Mouse (Mus musculus) adrenal gland, postnatal 25 days (tissue): ENCODE data around the gene Alkbh3. TPM values are rescaled to one million over a fixed set of nuclear protein-coding genes. Genes with fewer than 3 reads are reported as not detected.
A peak's percentile ranks its signal among the peaks of the same experiment; 100 is the strongest.

Experiments
- DNase-seq: peaks from one replicate; pipeline ENCODE4 v3.0.0; 2021; ENCODE audit warnings: mixed read lengths
- long read RNA-seq: library from polyadenylated mRNA; stranded (forward); transcript quantifications from one replicate; pipeline ENCODE4 v2.0.0, GENCODE M21; 2021
- total RNA-seq: library from RNA; stranded (reverse); gene quantifications from 2 replicates; pipeline ENCODE4 v1.2.3, GENCODE M21; 2021

Gene Alkbh3
- 48.2 and 56.0 TPM in 2 replicates for total RNA-seq
- long read RNA-seq, transcript Alkbh3-201 (10 exons, 1,228 nt), result major isoform, 23 of 51 reads
- long read RNA-seq, partial matches to known transcripts, result 1 of 51 reads
- long read RNA-seq, other reads (novel, unspliced or antisense), result 27 of 51 reads

DNA sequence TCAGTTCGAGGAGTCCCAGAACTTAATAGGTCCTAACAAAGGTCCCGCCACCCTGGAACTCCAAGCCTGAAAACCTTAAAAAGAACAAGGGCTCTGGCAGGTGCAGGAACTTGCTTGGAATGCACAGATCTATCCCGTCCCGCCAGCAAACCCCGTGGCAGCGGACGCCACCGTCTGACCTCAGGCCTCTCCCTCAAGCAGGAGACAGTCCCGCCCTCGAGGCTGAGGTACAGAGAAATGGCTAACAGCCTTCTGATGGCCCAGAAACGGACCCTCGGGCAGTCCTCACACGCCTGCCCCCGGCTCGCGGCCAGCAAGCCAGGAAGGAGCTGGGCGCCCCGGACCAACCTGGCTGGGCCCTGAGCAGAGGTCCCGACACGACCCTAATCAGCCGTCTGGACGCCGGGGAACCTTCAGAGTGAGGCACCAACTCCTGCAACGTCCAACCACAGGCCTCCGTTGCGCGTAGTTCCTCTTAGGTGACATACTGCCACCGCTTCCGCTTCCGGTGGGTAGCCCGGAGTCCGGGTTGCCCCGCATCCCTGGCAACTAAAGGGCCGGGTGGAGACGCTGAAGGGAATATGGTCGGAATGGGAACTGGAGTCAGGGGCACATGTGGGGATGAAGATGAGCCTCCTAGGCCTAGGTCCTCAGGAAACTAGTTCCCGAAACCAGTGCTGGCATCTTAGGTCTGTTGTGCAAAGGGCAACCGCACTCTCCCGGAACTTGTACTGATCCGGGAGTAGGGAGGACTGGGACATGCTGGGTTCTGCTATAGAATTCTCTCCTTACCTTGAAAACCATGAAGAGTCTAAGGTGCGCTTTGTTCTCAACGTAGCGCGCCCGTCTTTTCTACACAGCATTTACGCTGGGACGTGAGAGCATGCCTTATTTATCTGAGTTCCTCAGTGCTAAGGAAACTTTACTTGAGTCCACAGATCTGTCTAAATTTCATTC is at the start of gene Alkbh3:
Alkbh3 (minus strand) TSS at position 473 of the 957 bp plus-strand sequence.
- peak; percentile 91 for DNase-seq

DNA sequence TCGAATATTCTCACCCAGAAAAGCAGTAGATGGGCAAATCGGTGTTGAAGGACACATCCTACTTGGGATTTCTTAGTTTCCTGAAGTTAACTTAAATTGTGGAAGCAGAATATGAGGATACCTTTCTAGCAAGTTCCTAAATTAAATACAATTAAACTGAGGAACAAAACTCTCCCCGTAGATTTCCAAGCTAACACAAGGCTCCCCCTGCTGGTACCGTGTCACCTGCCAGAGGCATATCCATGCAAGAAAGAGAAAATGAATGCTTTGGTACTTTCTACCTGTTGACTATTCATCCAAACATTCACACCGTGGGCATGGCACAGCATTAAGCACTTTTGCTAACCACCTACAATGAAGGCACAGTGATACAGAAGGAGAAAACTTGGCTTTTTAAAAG is 48.9 kb upstream of the Alkbh3 start:
- DNase-seq, result peak; percentile 43

DNA sequence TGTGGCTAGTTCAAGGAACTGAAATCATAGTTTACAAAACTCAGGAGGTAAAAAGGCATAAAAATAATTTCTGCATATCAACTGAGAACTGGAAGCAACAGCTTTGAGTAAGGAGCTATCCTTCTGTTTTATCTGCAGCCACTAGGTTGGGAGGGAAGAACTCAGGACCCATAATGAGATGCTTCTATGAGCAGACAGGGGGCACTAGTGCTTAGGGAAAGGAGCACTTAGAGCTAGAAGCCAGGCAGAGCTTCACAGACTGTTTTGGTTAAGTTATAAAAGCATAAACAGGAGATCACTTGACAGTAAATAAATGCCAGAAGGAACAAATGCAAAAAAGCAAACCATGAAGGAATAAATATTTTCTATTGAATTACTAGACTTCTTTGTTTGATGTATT is 44.2 kb upstream of the Alkbh3 start:
- DNase-seq, result no peak

DNA sequence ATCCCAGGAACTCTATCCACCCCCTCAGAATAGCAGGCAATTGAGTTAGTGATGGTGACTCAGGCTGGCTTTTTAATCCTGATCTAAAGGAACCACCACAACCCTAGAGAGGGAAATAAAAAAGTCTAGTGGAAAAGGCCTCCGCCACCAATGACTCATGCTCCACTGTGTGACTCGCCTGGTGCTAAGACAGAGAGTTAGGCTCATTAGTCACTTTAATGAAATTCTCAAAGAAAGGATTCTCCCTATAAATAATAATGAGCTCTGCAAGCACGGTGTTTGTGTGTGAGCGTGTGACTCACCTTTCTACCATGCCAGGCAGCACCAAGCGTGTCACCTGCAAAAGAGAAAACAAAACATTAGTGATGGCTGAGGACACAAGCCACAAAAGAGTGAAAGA is 41.3 kb upstream of the Alkbh3 start:
- peak; percentile 44 for DNase-seq

DNA sequence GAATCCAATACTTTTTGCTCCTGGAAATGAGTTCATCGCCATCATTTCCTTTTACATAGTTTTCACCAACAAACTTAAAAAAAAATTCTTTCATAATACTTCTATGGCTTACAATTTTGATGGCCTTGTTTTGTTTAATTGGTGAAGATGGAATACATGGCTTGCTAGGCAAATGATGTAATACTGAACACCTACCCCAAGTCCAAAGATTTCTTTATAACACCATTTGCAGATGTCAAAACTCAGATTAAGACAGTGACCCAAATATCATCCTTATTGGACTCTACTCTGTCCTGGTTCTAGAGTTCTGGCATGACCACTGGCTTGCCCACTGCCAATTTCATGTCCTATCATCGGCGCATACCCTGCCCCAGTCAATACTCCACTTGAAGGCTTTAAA is 40.3 kb upstream of the Alkbh3 start:
- DNase-seq, result no peak

DNA sequence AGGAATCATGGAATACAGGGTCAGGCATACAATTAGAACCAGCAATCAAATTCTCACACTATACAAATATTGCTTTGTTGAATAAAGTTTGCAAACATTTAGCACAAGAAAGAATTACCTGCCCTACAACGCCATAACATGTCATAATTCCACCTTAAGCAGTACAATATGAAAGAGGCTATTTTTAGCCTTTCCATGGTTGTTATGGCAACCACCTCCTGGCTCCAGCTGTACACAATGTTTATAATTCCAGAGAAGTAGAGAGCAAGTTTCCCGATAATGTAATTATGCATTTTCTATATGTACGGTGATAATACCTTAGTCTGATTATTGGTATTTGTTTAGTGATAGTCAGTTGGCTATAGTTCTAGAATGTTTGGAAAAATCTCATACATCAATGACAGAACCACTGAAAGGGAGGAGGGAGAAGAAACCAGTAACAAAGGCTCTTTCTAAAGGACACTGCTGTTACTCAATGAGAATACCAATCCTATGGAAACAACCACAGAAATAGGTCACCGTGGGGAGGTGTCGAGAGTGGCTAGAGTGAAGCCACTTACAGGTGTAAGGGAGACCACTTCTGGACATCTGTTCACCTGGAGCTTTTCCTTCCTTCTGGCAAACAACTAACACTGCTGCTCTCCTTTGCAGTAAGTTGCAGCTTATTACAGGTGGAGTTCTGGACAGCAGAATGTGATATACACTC is 39.0 kb upstream of the Alkbh3 start:
- DNase-seq, result no peak

DNA sequence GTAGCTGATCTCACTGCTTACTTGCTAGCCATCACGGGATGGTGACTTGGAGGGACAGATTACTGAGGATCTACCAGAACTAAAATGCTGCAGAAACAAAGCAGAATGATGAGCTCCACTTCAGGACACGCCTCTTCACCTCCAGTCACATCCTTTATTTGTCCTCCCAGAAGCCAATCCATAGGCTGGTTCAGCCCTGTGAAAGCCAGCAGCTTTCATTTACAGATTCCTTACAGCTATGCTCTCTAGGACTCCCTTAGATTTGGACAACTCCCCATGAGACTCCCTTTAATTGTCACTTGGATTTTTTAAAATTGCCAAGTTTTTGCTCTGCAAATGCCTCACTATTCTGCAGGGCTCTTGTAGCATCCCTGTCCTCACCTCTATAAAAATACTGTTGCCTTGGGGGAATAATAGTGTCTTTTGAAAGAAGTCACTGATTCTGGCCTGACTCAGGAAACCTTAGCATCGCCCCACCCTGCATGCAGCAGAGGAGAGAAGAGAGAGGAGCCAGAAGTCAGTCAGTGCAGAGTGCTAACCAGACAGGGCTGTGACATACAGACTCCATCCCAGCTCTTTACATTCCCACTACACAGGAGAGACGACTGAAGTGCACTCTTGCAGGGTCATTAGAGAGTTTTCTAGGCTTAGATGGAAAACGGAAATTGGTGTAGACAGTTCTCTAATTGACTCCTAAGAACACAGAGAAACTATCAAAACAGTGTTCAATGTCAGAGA is 38.3 kb upstream of the Alkbh3 start:
- no peak for DNase-seq

DNA sequence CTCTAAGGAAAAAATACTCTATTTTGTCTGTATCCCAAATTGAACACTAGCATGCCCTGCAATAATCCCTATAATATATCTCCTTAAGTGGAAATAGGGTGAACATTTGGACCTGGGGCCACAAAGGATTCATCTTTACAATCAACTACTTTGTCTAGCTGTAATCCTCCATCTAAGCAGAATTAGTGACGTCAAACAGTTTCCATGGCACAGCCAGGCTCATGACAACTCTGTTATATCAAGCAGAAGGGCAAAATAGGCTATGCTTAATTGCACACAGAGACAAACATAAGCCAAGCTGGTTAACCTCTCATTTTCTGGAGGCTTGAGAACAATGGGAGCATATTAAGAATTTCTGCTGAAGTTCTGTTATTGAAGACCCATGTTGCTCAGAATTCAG is 37.7 kb upstream of the Alkbh3 start:
- DNase-seq, result no peak

DNA sequence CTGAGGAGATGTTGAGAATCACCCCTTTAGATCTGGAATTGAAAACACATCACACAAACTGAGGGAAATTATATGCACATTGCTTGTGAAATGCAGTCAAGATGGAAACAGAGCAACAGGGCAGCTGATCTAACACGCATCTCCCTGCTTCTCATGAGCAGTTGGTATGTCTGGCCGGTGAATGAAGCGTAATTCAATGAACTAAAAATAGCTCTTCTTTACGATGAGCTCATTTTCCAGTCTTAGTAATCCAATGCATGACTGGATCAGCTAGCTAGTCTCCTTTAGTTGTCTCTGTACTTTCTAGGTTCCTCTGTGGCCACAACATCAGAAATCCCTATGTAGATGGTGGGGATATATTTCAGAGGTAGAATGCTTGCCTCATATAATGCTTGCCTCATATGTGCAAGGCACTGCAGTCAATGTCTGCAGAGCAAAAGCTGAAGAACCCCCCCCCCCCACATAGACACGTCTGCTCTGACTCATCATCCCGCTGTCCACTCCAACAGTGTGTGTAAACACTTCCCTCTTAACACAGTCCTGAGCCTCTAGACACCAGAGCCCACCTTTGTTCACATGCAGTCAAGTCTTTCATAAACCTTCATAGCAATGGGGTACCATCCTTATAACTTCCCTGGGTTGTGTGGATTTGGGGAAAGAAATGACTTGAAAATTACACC is 34.9 kb upstream of the Alkbh3 start:
- DNase-seq, result no peak

DNA sequence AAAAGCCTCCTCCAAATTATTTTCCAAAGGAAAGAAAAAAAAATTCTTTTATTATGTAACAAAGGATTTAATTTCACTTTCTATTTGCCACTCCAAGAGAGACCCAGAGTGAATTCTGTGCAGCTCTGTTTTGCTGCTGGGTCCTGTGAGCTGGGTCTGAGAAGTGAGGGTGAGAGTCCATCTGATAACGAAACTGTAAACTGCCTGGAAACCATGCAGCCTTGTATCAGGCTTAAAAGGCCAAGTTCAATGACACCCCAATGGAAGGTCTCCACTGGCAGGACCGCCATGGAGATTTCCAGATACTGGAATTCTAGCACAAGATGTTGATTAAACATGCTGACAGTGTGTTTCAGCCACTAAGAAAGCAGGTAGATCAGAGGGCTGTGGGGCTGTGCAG is 33.6 kb upstream of the Alkbh3 start:
- no peak for DNase-seq

DNA sequence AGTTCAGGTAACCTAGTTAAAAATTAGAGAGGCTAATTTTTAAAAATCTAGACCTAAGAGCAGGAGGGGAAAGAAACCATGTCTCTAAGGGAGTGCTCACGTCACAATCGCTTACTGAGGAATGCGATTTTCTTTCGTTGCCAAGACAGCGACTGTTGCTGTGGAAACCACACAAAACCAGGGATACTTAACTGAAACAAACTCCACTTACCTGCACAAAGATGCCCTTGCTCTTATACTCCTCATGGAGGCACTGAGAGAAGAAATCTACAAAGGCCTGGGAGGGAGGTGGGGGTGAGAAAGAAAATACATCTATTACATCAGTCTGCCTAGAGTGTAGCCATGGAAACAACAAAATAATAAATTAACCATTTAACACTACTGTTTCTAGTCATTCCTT is 33.1 kb upstream of the Alkbh3 start:
- no peak for DNase-seq

DNA sequence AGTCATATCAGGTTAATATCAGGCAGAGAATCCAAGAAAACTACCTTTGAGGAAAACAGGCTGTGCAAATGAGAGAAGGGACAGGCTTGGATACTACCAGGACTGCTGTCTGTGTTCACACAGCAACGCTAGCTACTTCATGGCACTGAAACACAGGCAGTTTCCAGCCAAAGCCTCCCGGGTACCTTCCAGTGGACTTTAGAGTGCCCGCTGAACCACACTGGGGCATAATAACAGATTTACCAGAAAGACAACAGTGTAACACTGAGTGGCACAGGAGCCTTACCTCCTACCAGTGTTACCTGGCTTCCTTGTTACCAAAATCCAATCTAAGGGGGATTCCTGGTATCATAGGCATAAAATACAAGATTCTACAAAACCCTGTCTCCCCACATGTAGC is 31.9 kb upstream of the Alkbh3 start:
- DNase-seq, result no peak

DNA sequence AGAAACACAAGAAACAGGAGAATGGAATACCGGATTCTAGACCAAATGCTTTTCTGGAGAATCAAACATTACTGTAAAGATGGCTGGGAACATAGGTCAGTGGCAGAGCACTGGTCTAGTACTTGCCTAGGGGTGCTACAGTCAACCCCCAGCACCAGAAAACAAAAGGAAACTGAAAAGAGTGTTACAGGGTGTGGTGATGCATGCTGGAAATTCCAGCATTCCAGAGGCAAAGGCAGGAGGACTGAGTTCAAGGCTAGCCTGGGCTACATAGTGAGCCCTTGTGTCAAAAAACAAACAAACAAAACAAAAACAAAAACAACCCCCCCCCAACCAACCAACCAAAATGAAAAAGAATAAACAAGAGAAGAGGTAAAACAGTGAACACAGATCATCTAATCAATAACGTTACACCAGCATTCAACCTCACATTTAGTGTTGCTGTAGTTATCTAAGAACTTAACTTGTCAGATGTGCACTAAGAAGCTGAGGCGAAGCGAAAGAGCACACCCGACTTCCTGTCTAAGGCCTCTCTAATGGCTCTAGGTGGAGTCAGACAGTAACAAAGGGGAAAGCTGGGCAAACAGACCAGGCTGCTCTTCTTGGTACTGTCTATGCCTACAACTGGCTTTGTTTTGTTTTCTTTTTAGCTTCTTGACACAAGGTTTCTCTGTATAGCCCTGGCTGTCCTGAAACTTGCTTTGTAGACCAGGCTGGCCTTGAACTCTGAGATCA is 30.0 kb upstream of the Alkbh3 start:
- no peak for DNase-seq

DNA sequence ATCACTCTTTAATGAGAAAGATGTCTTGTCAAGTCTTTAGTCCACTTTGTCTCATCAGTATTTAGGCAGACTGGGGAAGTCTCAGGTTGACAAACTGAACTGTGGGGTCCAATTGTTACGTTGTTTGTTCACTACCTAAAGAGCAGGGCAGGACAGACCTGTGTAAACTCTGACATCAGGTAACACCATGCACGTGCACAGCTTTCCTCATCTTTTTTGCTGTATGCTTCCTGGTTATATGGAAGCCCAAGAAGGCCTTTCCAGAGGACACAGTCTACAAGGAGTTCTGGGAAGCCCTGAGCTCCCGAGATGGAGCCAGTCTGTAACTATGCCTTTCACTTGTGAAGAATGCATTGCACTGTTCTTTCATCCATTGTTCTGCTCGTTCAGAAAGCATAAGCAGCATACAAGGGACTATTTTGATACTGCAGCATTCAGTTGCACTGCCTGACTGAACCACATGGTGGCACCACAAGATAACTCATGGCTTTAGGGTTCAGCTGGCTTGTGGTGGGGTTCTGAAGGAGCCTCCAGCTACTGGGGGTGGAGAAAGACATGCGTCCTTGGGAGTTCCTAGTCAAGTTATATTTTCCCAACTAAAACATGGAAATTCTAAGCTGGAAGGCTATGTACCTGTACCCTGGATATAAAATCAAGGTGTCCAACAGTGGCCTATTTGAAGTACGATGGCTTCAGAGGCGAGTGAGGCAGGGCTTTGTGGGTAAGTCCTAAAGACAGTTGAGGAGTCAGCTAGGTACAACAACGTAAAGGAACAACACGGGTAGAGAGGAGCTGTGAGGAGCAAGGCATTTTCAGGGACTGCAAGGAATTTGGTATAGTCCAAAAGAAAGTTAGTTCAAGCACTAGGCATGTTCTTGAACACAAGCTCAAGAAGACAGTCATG is 25.1 kb upstream of the Alkbh3 start:
- peak; percentile 59 for DNase-seq

DNA sequence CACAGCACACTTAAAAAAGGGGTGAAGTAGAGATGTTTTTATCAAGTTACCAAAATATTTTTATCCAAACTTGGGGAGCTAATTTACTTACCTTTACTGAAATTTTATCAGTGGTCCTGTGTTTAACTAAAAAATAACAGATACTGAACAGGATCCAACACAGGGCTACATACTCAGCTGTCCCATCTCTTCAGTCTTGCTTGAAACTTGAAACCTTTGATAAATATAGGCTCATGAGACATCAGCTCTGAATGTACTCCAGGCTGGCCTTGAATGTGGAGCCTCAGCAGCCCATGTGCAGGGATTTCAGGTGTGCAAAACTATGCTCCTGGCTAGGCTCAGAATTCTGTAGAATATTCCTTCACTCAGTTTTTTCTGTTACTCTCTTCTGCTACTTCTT is 20.0 kb upstream of the Alkbh3 start:
- DNase-seq, result no peak

DNA sequence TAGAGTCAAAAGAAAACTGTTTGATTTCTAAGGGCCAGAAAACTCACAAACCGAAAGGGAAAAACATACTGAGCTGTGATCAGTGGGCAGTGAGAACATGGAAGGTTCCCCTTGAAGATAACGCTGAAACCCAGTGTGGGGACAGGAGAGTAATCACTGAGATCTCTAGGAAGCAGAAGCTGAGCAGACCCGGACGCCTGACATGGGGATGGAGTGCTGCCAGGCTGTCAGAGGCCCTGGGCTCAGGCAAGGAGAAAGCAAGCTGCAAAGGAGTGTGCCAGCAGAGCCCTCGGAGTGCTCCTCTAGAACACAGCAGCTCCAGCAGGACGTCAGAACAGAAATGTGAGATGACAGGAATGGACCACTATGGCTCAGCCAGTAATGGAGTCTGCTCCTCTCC is 14.0 kb upstream of the Alkbh3 start:
- DNase-seq, result no peak

DNA sequence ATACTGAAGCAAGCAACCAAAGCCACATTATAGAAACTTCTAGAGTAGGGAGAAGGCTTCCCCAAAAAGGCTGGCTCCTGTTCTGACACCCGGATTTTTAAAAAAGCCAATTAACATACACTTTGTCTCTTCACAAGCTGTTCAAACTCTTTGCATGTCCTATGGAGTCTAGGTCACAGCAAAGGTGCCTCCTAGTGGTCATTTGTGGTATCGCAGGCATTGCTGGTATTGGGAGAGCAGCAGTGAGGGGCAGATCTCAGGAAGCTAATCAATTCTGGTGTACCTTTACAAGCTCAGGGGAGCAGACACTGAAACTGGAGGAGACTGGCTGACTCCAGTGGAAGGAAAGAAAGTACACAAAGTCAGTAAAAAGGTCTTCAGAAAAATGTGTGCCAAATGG is 8.3 kb downstream of the Alkbh3 start:
- DNase-seq, result peak; percentile 86

DNA sequence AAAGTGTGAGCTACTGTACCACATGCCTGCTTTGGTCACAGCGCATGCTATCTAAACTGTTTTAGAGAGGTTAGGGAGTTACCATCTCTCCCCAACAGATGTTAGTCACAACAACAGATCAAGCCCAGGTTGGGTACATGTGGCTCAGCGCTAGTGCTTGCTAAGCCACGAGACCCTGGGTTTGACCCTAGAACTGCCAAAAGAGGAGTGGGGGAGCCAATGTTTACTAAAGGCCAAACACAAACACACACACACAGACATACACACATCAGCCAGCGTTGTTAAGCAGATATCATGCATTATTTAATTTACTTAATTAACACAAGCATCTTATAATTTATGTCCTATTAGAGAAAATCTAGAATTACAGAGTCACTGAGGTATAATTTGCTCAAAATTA is 8.7 kb downstream of the Alkbh3 start:
- DNase-seq, result no peak

DNA sequence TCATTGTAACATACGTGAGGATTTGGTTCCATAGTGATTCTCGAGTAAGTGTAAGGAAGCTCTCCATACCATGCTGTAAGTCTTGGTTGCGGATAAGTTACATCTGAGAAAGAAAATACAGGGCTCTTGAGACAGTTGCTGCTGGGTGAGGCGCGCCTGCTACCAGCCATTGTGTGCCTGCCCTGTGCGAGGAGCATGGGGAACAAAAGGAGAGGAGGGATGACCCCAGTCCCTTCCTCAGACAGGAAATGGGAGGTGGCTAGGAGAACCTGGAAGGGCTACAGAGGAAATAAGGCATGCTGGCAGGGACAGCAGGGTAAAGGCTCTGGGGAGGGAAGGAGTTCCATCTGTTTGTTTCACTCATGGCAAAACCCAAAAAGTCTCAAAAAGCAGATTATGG is 9.2 kb downstream of the Alkbh3 start:
- DNase-seq, result no peak

DNA sequence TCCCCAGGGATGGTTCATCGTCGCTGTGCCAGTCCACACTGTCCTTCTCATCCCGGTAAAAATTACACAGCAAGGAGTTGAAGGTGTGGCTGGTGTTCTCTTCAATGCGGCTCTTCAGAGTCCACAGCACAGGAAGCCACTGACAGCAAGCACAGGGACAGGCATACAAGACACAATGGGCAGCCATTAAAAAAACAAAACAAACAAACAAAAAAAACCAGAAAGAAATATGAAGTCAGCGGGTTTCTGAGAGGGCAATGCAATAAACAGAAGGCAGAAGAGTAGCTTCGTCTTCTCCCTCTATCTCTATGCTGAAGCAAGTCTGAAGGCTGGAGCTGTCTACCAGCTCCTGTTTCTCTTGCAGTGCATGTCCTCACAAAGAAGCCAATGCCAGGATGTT is 14.4 kb downstream of the Alkbh3 start, which contains the start of gene Gm27027:
Gm27027 (minus strand) TSS at position 101 of the 400 bp plus-strand sequence.
- no peak for DNase-seq
